29 mouse cellular contexts compared by ENCODE assay signal in the genomic region with DNA sequence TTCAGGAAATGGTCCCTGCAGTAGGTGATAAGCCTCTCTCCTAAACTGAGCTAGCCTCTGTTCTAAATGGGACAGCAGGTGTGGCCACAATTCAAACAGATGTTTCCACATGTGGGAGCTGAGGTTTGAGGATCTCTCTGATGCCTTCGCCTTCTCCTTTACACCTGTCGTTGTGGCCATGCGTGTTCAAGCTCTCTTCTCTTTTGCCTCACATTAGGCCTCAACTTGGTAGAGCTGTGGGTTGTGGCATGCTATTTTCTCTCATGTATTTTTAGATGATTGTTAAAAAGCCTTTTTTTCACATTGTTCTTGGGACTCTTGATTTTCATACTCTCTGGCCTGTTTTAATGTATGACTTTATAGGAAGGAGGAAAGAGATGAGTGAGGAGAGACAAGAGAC.
DNase-seq lines count a peak whose midpoint lies in the region; TF ChIP-seq lines count a peak whose summit lies in the region.
"Had no signal": no experiment of that assay in that cellular context is flagged by ENCODE, and none has a peak within 500 bp of the region (broad histone marks: within the 10 kb centered on the region; RNA-seq: fewer than 3 reads in every experiment).

No protein-coding gene starts in this region.

- H3K9me3 ChIP-seq in CH12.LX (replicated peaks; ENCODE audit: low read length): no peaks in the 10 kb centered on the region
- H3K9me3 ChIP-seq: embryonic facial prominence, embryonic 12.5 days; forebrain, embryonic 10.5 days; intestine, embryonic 15.5 days; liver, embryonic 12.5 days; midbrain, embryonic 12.5 days; neural tube, embryonic 13.5 days; stomach, embryonic 15.5 days had no signal

- TF ChIP-seq CTCF in CH12.LX (conservative IDR thresholded peaks at IDR 0.05 in 1 of 2, IDR thresholded peaks at IDR 0.05 in 1 of 2; ENCODE audit: low read depth in 2 of 2, low read length in 2 of 2): no peak
- TF ChIP-seq CTCF in thymus, adult 2 months (IDR thresholded peaks at IDR 0.05; ENCODE audit: borderline replicate concordance, control insufficient read depth, extremely low read depth, insufficient read depth, low read length, poor library complexity): no peak

- peaks cover 17 to 25% of the 10 kb centered on the region in 2 experiments for H3K4me1 ChIP-seq in CH12.LX (ENCODE audit: control insufficient read depth in 1 of 2, insufficient read depth in 2 of 2)
- H3K4me1 ChIP-seq in thymus, adult 2 months (replicated peaks; ENCODE audit: control insufficient read depth, insufficient read depth, low read length): peaks cover 9% of the 10 kb centered on the region
- H3K4me1 ChIP-seq: embryonic facial prominence, embryonic 12.5 days; forebrain, embryonic 10.5 days; intestine, embryonic 15.5 days; liver, embryonic 12.5 days; megakaryocyte, embryonic 14.5 days; midbrain, embryonic 12.5 days; neural tube, embryonic 13.5 days; stomach, embryonic 15.5 days had no signal

- H3K27ac ChIP-seq in CH12.LX (ENCODE audit: insufficient read depth, low read depth): no peak overlapping the region
- peak overlapping the region; percentile 52; the same call in 1 of the 2 replicates for H3K27ac ChIP-seq in thymus, adult 2 months (ENCODE audit: control insufficient read depth, insufficient read depth, low read length)
- H3K27ac ChIP-seq: embryonic facial prominence, embryonic 12.5 days; forebrain, embryonic 10.5 days; intestine, embryonic 15.5 days; kidney, postnatal 0 days; liver, embryonic 12.5 days; midbrain, embryonic 12.5 days; neural tube, embryonic 13.5 days; stomach, embryonic 15.5 days had no signal

- no peak overlapping the region for H3K9ac ChIP-seq in CH12.LX (ENCODE audit: insufficient read depth, low read depth)
- H3K9ac ChIP-seq: embryonic facial prominence, embryonic 12.5 days; intestine, embryonic 15.5 days; liver, embryonic 12.5 days; liver, postnatal 0 days; midbrain, embryonic 12.5 days; neural tube, embryonic 13.5 days; stomach, embryonic 15.5 days had no signal

- no peaks in the 10 kb centered on the region for H3K79me2 ChIP-seq in CH12.LX (replicated peaks; ENCODE audit: control insufficient read depth, extremely low read depth, insufficient read depth, poor library complexity, severe bottlenecking)

- no peak; the same call in 1 of the 2 replicates for TF ChIP-seq RAD21 in CH12.LX (IDR thresholded peaks at IDR 0.05; ENCODE audit: low read depth, low read length)

- no peak overlapping the region for H3K4me2 ChIP-seq in CH12.LX (ENCODE audit: insufficient read depth, low read depth, poor library complexity, severe bottlenecking)
- H3K4me2 ChIP-seq: embryonic facial prominence, embryonic 12.5 days; heart, embryonic 11.5 days; intestine, embryonic 15.5 days; liver, embryonic 12.5 days; midbrain, embryonic 12.5 days; neural tube, embryonic 13.5 days; stomach, embryonic 15.5 days had no signal

- TF ChIP-seq POLR2A in CH12.LX (IDR thresholded peaks at IDR 0.05; ENCODE audit: low read depth, low read length): no peak
- no peak for TF ChIP-seq POLR2A in thymus, adult 2 months (IDR thresholded peaks at IDR 0.05; ENCODE audit: control insufficient read depth, extremely low read depth, insufficient read depth, low read length, poor library complexity)

- peak; percentile 74 for DNase-seq in CH12.LX (ENCODE audit: extremely low read depth)
- peak; percentile 3 for DNase-seq in brain, adult 2 months (ENCODE audit: low read depth, low spot score)
- DNase-seq in thymus, adult 2 months: peak; percentile 77
- DNase-seq in thymus, postnatal 36 days: peak; percentile 64 to 78
- DNase-seq in adrenal gland, adult 18-20 months (ENCODE audit: low spot score in 2 of 2): no peak
- DNase-seq in spleen, adult 18-20 months: no peak
- DNase-seq: adrenal gland, adult 8-10 months; B cell, adult 2 months; cerebellum, adult 11 months; cerebellum, adult 9-10 months; embryo, embryonic 11 days; gastrocnemius, postnatal 14 days; heart, adult 18-20 months; kidney, adult 2 months; layer of hippocampus, postnatal 36 days; left cerebral cortex, postnatal 4 days; liver, postnatal 0 days; lung, postnatal 36 days; right cerebral cortex, postnatal 4 days had no signal

- in situ Hi-C loops in CH12.LX (cut with MboI; ENCODE audit: low pct_ligation_motif_present, low pct_unique_long_range_greater_than_20kb, low sequenced_read_pairs): no loop called here

- no peaks in the 10 kb centered on the region for H3K36me3 ChIP-seq in CH12.LX (replicated peaks in 1 of 2; ENCODE audit: control insufficient read depth in 1 of 2, insufficient read depth in 1 of 2, low read length in 1 of 2)
- no peaks in the 10 kb centered on the region for H3K36me3 ChIP-seq in thymus, adult 2 months (ENCODE audit: control insufficient read depth, insufficient read depth, low read length)
- H3K36me3 ChIP-seq: embryonic facial prominence, embryonic 12.5 days; forebrain, embryonic 10.5 days; intestine, embryonic 15.5 days; liver, embryonic 12.5 days; midbrain, embryonic 12.5 days; neural tube, embryonic 13.5 days; stomach, embryonic 15.5 days had no signal

- H3K27me3 ChIP-seq in CH12.LX (replicated peaks): no peaks in the 10 kb centered on the region
- H3K27me3 ChIP-seq in thymus, adult 2 months (ENCODE audit: control insufficient read depth, insufficient read depth, low read length): no peaks in the 10 kb centered on the region
- H3K27me3 ChIP-seq: embryonic facial prominence, embryonic 12.5 days; intestine, embryonic 15.5 days; liver, embryonic 12.5 days; megakaryocyte, embryonic 14.5 days; midbrain, embryonic 12.5 days; neural tube, embryonic 13.5 days; stomach, embryonic 15.5 days had no signal

- TF ChIP-seq EP300 in CH12.LX (IDR thresholded peaks at IDR 0.05; ENCODE audit: low read length): peak; percentile 80

- dilution Hi-C loops in CH12.LX (cut with MboI; ENCODE audit: extremely low pct_ligation_motif_present, extremely low pct_unique_long_range_greater_than_20kb, low sequenced_read_pairs): no loop called here

- no peak overlapping the region for H3K4me3 ChIP-seq in CH12.LX (replicated peaks in 1 of 3; ENCODE audit: low read depth in 2 of 3, low read length in 2 of 3, poor library complexity in 1 of 3)
- H3K4me3 ChIP-seq in thymus, adult 2 months (ENCODE audit: control insufficient read depth, insufficient read depth, low read length): no peak overlapping the region
- H3K4me3 ChIP-seq: embryonic facial prominence, embryonic 12.5 days; forebrain, embryonic 10.5 days; intestine, embryonic 15.5 days; liver, embryonic 12.5 days; megakaryocyte, embryonic 14.5 days; midbrain, embryonic 12.5 days; neural tube, embryonic 13.5 days; stomach, embryonic 15.5 days had no signal

- 5% methylated on average over 3 of the region's 3 CpGs for WGBS in thymus, adult 2 months

TF ChIP-seq in CH12.LX, 34 proteins besides CTCF, POLR2A, EP300 and RAD21:
- TF ChIP-seq POLR2AphosphoS2 (IDR thresholded peaks at IDR 0.05; ENCODE audit: low read depth, low read length) (no peak), GABPA (IDR thresholded peaks at IDR 0.05; ENCODE audit: insufficient replicate concordance, low read depth, low read length) (no peak), MYC (IDR thresholded peaks at IDR 0.05; ENCODE audit: low read depth, low read length) (0 out of 2 replicates have a peak, but pooled peaks have one; percentile 22), NELFE (IDR thresholded peaks at IDR 0.05; ENCODE audit: low read depth, low read length) (no peak), MAX (IDR thresholded peaks at IDR 0.05; ENCODE audit: low read length) (peak; percentile 59), MAFK (IDR thresholded peaks at IDR 0.05; ENCODE audit: insufficient replicate concordance, low read length) (peak; percentile 60; the same call in 1 of the 2 replicates), ZNF384 (IDR thresholded peaks at IDR 0.05; ENCODE audit: low read depth, low read length) (peak; percentile 69), JUN (IDR thresholded peaks at IDR 0.05; ENCODE audit: insufficient read depth, low read depth, low read length) (no peak), UBTF (IDR thresholded peaks at IDR 0.05; ENCODE audit: low read depth, low read length) (no peak), JUND (conservative IDR thresholded peaks at IDR 0.05; ENCODE audit: low read depth, low read length) (0 out of 2 replicates have a peak, but pooled peaks have one; percentile 20), KAT2A (IDR thresholded peaks at IDR 0.05; ENCODE audit: insufficient replicate concordance, low read length) (0 out of 2 replicates have a peak, but pooled peaks have one; percentile 27), TBP (conservative IDR thresholded peaks at IDR 0.05; ENCODE audit: low read depth, low read length) (no peak), E2F4 (IDR thresholded peaks at IDR 0.05; ENCODE audit: insufficient replicate concordance, low read depth, low read length) (no peak), BHLHE40 (IDR thresholded peaks at IDR 0.05; ENCODE audit: low read depth, low read length) (peak; percentile 47; the same call in 1 of the 2 replicates), TCF12 (IDR thresholded peaks at IDR 0.05; ENCODE audit: low read depth, low read length) (peak; percentile 92), HCFC1 (IDR thresholded peaks at IDR 0.05; ENCODE audit: low read depth, low read length) (no peak), NRF1 (IDR thresholded peaks at IDR 0.05; ENCODE audit: low read depth, low read length) (no peak), MEF2A (IDR thresholded peaks at IDR 0.05; ENCODE audit: borderline replicate concordance, low read depth, low read length) (peak; percentile 91), ZC3H11A (IDR thresholded peaks at IDR 0.05; ENCODE audit: low read depth, low read length) (no peak), RCOR1 (conservative IDR thresholded peaks at IDR 0.05; ENCODE audit: low read depth, low read length) (no peak), ETS1 (conservative IDR thresholded peaks at IDR 0.05; ENCODE audit: low read depth, low read length) (peak; percentile 54; the same call in 1 of the 2 replicates), MAZ (IDR thresholded peaks at IDR 0.05; ENCODE audit: low read depth, low read length) (no peak), SIN3A (IDR thresholded peaks at IDR 0.05; ENCODE audit: low read length) (no peak), ZKSCAN1 (IDR thresholded peaks at IDR 0.05; ENCODE audit: borderline replicate concordance, low read depth, low read length) (no peak), ELF1 (IDR thresholded peaks at IDR 0.05; ENCODE audit: low read depth, low read length) (no peak)
TF ChIP-seq in CH12.LX: peak in this region for 10.

Comparison
In these comparisons a context has a peak if more than half of its experiments do, and no peak if none do; other contexts are left out.
1. DNase-seq: peak in CH12.LX (single experiment), brain, adult 2 months (single experiment), thymus, adult 2 months (single experiment) and thymus, postnatal 36 days (2 of 2); none in adrenal gland, adult 18-20 months (0 of 2) and spleen, adult 18-20 months (0 of 2).